In the genomic region with DNA sequence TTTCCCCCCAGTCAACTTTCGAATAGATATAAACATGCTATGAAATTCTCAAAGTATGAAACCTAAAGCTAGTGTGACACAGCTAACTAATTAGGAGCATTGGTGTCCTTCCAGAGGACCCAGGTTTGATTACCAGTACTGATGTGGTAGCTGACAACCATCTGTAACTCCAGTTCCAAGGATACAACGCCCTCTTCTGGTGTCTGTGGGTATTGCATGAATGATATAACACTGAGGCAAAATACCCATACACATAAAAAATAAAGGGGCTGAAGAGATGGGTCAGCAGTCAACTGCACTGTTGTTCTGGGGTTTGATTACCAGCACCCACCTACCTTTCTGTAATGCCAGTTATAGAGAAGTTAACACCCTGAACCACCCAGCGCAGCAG, we compare ENCODE assay signal across 8 mouse cellular contexts. TPM values are rescaled to one million over a fixed set of nuclear protein-coding genes. Genes with fewer than 3 reads are reported as not detected.
DNase-seq lines count a peak whose midpoint lies in the region; ATAC-seq lines count a peak whose summit lies in the region.

No protein-coding gene starts in this region.

- H3K4me3 ChIP-seq in kidney, embryonic 15.5 days (replicated peaks): no peak overlapping the region
- no peak overlapping the region for H3K4me3 ChIP-seq in kidney, embryonic 16.5 days (ENCODE audit: low read length)
- H3K4me3 ChIP-seq in forebrain, embryonic 15.5 days: no peak overlapping the region
- H3K4me3 ChIP-seq in lung, embryonic 15.5 days: no peak overlapping the region

- no peak for ATAC-seq in kidney, embryonic 15.5 days (replicated peaks; ENCODE audit: low FRiP score)
- ATAC-seq in kidney, embryonic 16.5 days (ENCODE audit: low FRiP score, low TSS enrichment): no peak
- ATAC-seq in forebrain, embryonic 15.5 days (replicated peaks): no peak
- no peak for ATAC-seq in lung, embryonic 15.5 days (ENCODE audit: borderline replicate concordance, extremely low read depth, low FRiP score, low TSS enrichment)

- no peak overlapping the region for H3K9ac ChIP-seq in kidney, embryonic 15.5 days
- H3K9ac ChIP-seq in kidney, embryonic 16.5 days (replicated peaks; ENCODE audit: low read length): no peak overlapping the region
- H3K9ac ChIP-seq in forebrain, embryonic 15.5 days (replicated peaks): no peak overlapping the region
- H3K9ac ChIP-seq in lung, embryonic 15.5 days: no peak overlapping the region

- 0 out of 2 replicates have a peak overlapping the region, but pooled peaks have one; percentile 48 for H3K4me2 ChIP-seq in kidney, embryonic 15.5 days
- no peak overlapping the region for H3K4me2 ChIP-seq in kidney, embryonic 16.5 days (replicated peaks; ENCODE audit: low read depth, low read length)
- no peak overlapping the region for H3K4me2 ChIP-seq in forebrain, embryonic 15.5 days (replicated peaks)
- H3K4me2 ChIP-seq in lung, embryonic 15.5 days: 0 out of 2 replicates have a peak overlapping the region, but pooled peaks have one; percentile 17

- no peaks in the 10 kb centered on the region for H3K9me3 ChIP-seq in kidney, embryonic 15.5 days (replicated peaks)
- H3K9me3 ChIP-seq in kidney, embryonic 16.5 days (ENCODE audit: low read length): no peaks in the 10 kb centered on the region
- H3K9me3 ChIP-seq in forebrain, embryonic 15.5 days: no peaks in the 10 kb centered on the region
- no peaks in the 10 kb centered on the region for H3K9me3 ChIP-seq in lung, embryonic 15.5 days

- peak; percentile 46 for DNase-seq in NIH3T3 (ENCODE audit: low read depth)
- DNase-seq in right cerebral cortex, postnatal 25 days: no peak
- DNase-seq in gastrocnemius, postnatal 25 days: no peak
- no peak for DNase-seq in right cerebral cortex, postnatal 14 days

- H3K27ac ChIP-seq in kidney, embryonic 15.5 days: peak overlapping the region; percentile 90
- H3K27ac ChIP-seq in kidney, embryonic 16.5 days (ENCODE audit: low read length): no peak overlapping the region
- peak overlapping the region; percentile 93 for H3K27ac ChIP-seq in forebrain, embryonic 15.5 days (replicated peaks)
- H3K27ac ChIP-seq in lung, embryonic 15.5 days: peak overlapping the region; percentile 41; the same call in 1 of the 2 replicates

- peaks cover 46% of the 10 kb centered on the region for H3K36me3 ChIP-seq in kidney, embryonic 15.5 days
- peaks cover 21% of the 10 kb centered on the region for H3K36me3 ChIP-seq in kidney, embryonic 16.5 days (ENCODE audit: insufficient read depth, low read length)
- H3K36me3 ChIP-seq in forebrain, embryonic 15.5 days: no peaks in the 10 kb centered on the region
- H3K36me3 ChIP-seq in lung, embryonic 15.5 days: peaks cover 30% of the 10 kb centered on the region; the same call in 1 of the 2 replicates

- H3K27me3 ChIP-seq in kidney, embryonic 15.5 days: no peaks in the 10 kb centered on the region
- no peaks in the 10 kb centered on the region for H3K27me3 ChIP-seq in kidney, embryonic 16.5 days (ENCODE audit: insufficient read depth, low read length)
- no peaks in the 10 kb centered on the region for H3K27me3 ChIP-seq in forebrain, embryonic 15.5 days
- H3K27me3 ChIP-seq in lung, embryonic 15.5 days: no peaks in the 10 kb centered on the region

- 62% methylated on average over 3 of the region's 3 CpGs for WGBS in kidney, embryonic 15.5 days
- 71% methylated on average over 3 of the region's 3 CpGs for WGBS in kidney, embryonic 16.5 days
- WGBS in forebrain, embryonic 15.5 days: 65% methylated on average over 3 of the region's 3 CpGs
- 50% methylated on average over 3 of the region's 3 CpGs for WGBS in lung, embryonic 15.5 days

- H3K4me1 ChIP-seq in kidney, embryonic 15.5 days: peaks cover 37% of the 10 kb centered on the region
- peaks cover 31% of the 10 kb centered on the region for H3K4me1 ChIP-seq in kidney, embryonic 16.5 days (ENCODE audit: insufficient read depth, low read length)
- peaks cover 37% of the 10 kb centered on the region for H3K4me1 ChIP-seq in forebrain, embryonic 15.5 days
- peaks cover 33% of the 10 kb centered on the region for H3K4me1 ChIP-seq in lung, embryonic 15.5 days

RNA-seq across cellular contexts. Expression of gene Chd3, which starts 3.6 kb away (rescaled TPM):
- 54.8 and 62.8 TPM in 2 replicates for polyA plus RNA-seq in kidney, embryonic 15.5 days (2015; fragmentation: Nextera tagmentation; extraction: Ambion mirVana)
- polyA plus RNA-seq in kidney, embryonic 16.5 days (2015; fragmentation: Nextera tagmentation; extraction: Ambion mirVana): 58.6 and 67.2 TPM in 2 replicates
- polyA plus RNA-seq in forebrain, embryonic 15.5 days (2015; fragmentation: Nextera tagmentation; extraction: Ambion mirVana): 127 and 138 TPM in 2 replicates
- polyA plus RNA-seq in lung, embryonic 15.5 days (2015; fragmentation: Nextera tagmentation; extraction: Ambion mirVana): 56.7 and 59.4 TPM in 2 replicates
- 10 to 100 TPM; 12.0 to 13.9 TPM for total RNA-seq in gastrocnemius, postnatal 25 days (2021)

RNA-seq across cellular contexts. Expression of gene Naa38, which starts 22.5 kb away (rescaled TPM):
- 153 and 155 TPM in 2 replicates for polyA plus RNA-seq in kidney, embryonic 15.5 days (2015; fragmentation: Nextera tagmentation; extraction: Ambion mirVana)
- polyA plus RNA-seq in kidney, embryonic 16.5 days (2015; fragmentation: Nextera tagmentation; extraction: Ambion mirVana): 142 and 150 TPM in 2 replicates
- 89.4 and 91.9 TPM in 2 replicates for polyA plus RNA-seq in forebrain, embryonic 15.5 days (2015; fragmentation: Nextera tagmentation; extraction: Ambion mirVana)
- 151 and 168 TPM in 2 replicates for polyA plus RNA-seq in lung, embryonic 15.5 days (2015; fragmentation: Nextera tagmentation; extraction: Ambion mirVana)
- 10 to 100 TPM; 60.4 to 65.0 TPM for total RNA-seq in gastrocnemius, postnatal 25 days (2021)

RNA-seq across cellular contexts. Expression of gene Cyb5d1, which starts 22.7 kb away (rescaled TPM):
- polyA plus RNA-seq in kidney, embryonic 15.5 days (2015; fragmentation: Nextera tagmentation; extraction: Ambion mirVana): 30.2 and 30.5 TPM in 2 replicates
- 34.0 and 37.3 TPM in 2 replicates for polyA plus RNA-seq in kidney, embryonic 16.5 days (2015; fragmentation: Nextera tagmentation; extraction: Ambion mirVana)
- polyA plus RNA-seq in forebrain, embryonic 15.5 days (2015; fragmentation: Nextera tagmentation; extraction: Ambion mirVana): 44.3 and 45.9 TPM in 2 replicates
- polyA plus RNA-seq in lung, embryonic 15.5 days (2015; fragmentation: Nextera tagmentation; extraction: Ambion mirVana): 28.4 and 31.5 TPM in 2 replicates
- 10 to 100 TPM; 26.5 to 26.9 TPM for total RNA-seq in gastrocnemius, postnatal 25 days (2021)

RNA-seq across cellular contexts. Expression of gene Tmem88, which starts 25.3 kb away (rescaled TPM):
- polyA plus RNA-seq in kidney, embryonic 15.5 days (2015; fragmentation: Nextera tagmentation; extraction: Ambion mirVana): 41.9 and 44.3 TPM in 2 replicates
- 46.5 and 47.7 TPM in 2 replicates for polyA plus RNA-seq in kidney, embryonic 16.5 days (2015; fragmentation: Nextera tagmentation; extraction: Ambion mirVana)
- 5.9 and 6.7 TPM in 2 replicates for polyA plus RNA-seq in forebrain, embryonic 15.5 days (2015; fragmentation: Nextera tagmentation; extraction: Ambion mirVana)
- polyA plus RNA-seq in lung, embryonic 15.5 days (2015; fragmentation: Nextera tagmentation; extraction: Ambion mirVana): 46.7 and 49.8 TPM in 2 replicates
- 1 to 10 TPM; 6.1 to 7.0 TPM for total RNA-seq in gastrocnemius, postnatal 25 days (2021)

RNA-seq across cellular contexts. Expression of gene Rnf227, which starts 32.5 kb away (rescaled TPM):
- 16.6 and 17.1 TPM in 2 replicates for polyA plus RNA-seq in kidney, embryonic 15.5 days (2015; fragmentation: Nextera tagmentation; extraction: Ambion mirVana)
- polyA plus RNA-seq in kidney, embryonic 16.5 days (2015; fragmentation: Nextera tagmentation; extraction: Ambion mirVana): 16.4 and 17.8 TPM in 2 replicates
- polyA plus RNA-seq in forebrain, embryonic 15.5 days (2015; fragmentation: Nextera tagmentation; extraction: Ambion mirVana): 115 and 127 TPM in 2 replicates
- 12.0 and 14.8 TPM in 2 replicates for polyA plus RNA-seq in lung, embryonic 15.5 days (2015; fragmentation: Nextera tagmentation; extraction: Ambion mirVana)
- total RNA-seq in gastrocnemius, postnatal 25 days (2021): under 1 TPM in 1 of 2 experiments, not detected in 1; 0.35 TPM

Comparison
In these comparisons a context has a peak if more than half of its experiments do, and no peak if none do; other contexts are left out.
1. H3K4me2 ChIP-seq: peak in kidney, embryonic 15.5 days (single experiment) and lung, embryonic 15.5 days (single experiment); none in kidney, embryonic 16.5 days (single experiment) and forebrain, embryonic 15.5 days (single experiment).